Mouse (Mus musculus): ENCODE results near the gene Ovol1.

The Ovol1 gene

DNA sequence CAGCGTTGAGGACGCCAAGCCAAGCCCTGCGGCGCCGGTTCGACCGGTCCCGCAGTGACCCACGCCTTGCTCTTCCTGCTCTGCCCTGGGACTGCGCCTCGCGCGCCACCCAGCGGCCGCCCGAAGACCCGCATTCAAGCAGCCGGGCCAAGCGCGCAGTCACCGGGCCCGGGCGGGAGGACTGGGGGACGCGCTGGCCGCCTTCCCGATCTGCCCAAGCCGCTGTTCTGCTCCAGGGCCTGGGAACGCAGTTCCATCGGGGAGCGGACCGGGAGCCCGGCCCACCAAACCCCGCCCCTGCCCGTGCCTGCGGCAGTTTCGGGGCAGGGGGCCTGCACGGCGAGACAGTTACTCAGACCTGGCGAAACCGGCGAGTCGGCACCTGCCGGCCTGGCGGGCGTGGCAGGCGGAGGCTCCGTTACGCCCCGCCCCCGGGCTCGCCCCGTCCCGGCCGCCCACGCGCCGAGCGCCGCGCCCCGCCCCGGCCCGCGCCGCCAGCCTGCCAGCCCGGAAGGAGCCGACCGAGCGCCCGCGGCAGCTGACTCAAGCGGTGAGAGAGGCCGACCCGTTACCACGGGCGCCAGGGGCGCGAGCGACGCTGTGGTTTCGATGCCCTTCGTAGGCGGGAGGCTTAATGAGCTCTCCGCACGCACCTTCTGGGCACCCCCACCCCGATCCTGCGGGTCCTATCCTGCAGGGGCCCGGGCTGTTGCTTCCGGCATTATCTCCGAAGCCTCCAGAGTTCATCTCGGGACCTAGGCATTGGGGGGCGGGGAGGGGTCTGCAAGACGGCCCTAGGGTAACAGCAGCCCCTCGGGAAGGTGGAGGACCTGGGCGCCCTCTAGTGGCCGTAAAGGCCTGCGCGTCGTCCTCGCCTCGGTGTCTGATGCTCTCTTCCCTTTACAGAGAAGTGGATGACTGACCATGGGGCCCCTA, 7.4 kb upstream of the Ovol1 start, which contains the start of gene Ap5b1:
TSS of gene Ap5b1 (plus strand) at position 492 of the 936 bp plus-strand sequence.
- peak; percentile 95 for DNase-seq

DNA sequence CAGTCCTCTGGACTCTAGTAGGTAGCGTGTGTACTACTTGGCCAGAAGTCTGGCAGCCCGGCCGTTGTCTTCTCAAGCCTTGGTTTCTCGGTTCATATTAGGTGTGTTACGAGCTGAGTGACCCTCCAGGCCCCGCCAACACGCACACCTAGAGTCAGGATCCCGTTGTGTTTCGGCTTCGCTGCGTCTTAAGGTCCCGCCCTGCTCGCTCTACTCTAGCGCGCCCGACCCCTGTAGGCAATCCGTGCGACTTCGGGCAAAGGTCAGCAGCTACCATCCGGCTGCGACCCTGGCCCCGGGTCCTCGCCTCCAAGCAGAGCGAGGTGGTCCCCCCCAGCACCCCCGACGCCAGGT, 6.7 kb upstream of the Ovol1 start:
- no peak for DNase-seq

DNA sequence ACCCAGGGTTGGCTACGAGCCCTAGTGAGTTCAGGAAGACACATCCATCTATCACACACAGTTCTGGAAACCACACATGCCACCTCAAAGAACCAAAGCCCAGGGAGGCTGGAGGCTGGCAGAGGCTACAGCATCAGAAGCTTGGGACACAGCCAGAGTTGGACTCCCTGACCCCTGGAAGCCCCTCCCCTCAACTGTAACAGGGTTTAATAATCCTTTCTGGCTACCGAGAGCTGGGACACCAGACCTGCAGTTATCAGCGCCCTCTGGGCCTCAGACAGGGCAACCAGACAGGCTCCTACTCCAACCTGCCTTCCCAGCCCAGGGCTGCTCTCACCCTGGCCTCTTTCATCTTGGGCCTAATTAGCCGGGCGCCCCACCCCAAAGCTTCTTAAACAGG, 5.9 kb upstream of the Ovol1 start:
- peak; percentile 28 for DNase-seq

DNA sequence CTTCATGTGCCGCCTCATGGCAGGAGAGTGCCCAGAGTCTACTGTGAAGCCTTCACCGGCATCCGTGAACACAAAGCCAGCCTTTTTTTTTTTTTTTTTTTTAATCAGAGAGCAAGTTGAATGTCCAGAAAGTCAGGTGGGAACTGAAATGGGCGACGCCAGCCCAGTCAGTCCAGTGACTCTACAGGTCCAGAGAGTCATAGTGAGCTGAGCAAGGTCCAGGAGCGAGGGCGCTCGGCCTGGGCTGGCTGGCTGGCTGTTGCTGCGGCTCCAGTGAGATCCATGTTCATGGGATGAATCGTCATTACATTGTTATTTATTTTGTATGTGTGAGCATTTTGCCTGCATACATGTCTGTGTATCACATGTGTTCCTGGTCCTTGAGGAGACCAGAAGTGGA, 2.3 kb upstream of the Ovol1 start:
- no peak for DNase-seq

DNA sequence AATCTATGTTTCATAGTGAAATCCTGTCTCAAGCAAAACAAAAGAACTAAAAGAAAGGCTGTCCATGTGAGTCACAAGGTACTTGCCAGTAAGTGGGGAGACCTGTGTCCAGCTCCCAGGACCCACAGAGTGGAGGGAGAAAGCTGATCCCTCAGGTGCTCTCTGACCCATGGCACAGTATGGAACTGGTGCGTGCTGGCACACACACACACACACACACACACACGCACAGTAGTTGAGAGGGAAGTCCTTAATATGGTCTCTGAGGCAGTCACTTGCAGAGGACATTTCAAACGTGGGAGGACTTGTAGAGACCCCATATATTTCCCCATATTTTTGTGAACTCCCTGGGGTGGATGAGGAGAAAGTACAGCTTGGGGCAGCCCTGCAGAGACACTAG, 1.4 kb upstream of the Ovol1 start:
- no peak for DNase-seq

DNA sequence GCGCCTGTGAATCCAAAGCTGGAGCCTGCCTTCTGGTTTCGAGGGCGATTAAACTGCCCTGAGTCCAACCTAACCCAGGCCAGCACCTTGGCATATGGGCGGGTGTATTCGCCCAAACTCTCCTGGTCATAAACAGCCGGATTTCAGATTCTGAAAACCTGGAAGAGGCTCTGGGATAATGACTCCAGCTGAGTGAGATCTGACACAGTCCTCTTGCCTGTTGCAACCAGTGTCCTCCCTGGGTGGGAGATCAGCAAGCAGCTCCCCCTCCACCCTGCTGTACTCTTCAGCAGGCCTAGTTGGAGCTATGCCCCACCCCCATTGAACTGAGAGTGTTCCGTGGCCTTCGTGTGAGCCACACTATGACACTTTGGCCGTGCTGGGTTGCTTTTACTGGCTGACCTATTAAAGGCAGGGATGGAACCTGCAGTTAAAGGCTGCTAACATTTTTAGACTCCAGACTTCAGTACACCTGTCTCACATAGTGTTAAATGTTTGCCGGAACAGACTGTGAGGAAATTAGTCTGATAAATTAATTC, 875 bp upstream of the Ovol1 start:
- DNase-seq, result no peak

DNA sequence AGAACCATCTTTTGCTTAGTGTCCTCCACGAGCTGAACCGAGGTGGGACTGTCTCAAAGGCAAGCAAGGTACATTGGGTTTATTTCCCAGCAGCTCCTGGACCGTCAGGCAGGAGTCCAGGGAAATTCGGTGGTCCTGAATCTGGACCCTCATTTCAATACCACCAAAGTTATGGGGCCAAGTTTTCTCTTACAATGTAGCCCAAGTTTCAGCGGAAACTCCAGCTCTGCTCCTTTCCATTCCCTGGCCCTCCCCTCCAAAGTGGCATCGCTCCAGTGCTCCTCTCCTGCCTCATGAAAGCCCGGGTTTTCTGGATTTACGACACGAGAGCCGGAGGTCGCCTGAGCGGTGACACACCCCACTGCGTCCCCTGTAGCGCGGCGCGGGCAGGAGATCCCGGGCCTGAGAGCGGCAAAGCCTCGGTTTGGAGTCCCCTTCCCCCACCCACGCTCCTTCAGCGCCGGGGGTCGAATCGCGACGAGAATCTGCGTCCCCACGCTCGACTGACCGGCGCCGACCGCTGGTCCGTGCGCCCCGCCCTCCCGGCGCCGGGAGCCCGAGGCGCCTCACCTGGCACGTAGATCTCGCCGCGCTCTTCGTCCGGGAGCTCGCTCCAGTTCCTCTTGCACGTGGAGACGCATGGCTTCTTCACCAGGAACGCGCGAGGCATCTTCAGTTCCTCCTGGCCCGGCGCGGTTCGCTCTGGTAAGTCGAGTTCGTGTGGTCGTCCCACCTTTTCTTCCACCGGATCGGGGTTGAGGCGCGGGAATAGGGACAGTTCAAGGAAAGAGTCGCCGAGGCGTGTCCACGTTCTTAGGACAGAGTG, 602 bp downstream of the Ovol1 start:
- peak; percentile 30 for DNase-seq

DNA sequence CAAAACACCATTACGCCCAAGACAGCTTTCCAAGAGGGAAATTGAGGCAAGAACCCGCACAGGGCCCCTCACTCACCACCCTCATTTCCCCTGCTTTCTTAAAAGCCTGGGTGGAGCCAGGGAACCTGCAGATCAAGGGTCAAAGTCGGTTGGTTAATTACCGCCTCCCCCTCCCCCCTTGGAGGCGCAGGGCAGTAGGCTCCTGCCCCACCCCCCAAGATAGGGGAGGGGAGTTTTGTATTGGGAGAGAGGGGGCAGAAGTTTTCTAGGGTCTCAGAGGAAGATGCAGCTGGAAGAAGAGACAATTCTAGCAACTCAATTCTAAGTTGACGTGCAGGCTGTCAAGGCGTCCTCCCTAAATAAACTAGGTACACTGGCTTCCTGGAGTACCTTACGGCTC, 1.2 kb downstream of the Ovol1 start:
- no peak for DNase-seq

DNA sequence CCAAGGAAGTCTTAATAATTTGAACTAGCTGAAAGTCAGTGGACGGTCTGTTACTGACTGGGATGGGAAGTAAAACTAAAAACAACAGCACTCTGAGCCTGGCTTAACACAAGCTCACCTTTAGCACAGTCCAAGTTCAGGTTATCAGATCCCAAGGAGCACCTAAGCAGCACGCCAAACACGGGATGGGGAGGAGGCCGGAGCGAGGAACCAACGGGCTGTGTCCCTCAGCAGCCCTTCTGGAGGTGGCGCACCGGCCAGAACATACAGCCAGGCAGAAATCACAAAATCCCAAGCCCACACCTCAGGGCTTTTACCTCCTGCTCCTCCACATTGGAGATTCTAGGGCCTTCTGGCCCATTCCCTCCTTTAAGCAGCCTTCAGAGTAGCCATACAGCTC, 1.7 kb downstream of the Ovol1 start:
- DNase-seq, result no peak

DNA sequence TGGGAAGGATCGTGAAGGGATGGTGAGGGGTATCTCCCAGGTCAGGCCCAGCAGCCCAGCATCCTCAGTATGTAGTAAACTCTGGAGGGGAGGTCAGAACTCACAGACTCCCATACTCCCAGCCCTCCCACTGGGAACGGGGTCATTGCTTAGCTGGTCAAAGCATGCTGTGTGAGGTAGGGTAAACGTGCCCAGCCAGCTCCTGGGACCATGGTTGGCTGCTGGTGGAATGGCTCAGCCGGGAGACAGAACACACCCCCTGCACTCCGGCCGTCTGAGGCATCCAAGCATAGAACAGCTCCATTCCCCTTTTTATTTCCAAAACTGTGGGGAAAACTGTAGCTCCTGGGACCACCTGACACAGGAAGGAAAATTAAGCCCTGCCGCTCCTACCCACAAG, 2.3 kb downstream of the Ovol1 start:
- no peak for DNase-seq

DNA sequence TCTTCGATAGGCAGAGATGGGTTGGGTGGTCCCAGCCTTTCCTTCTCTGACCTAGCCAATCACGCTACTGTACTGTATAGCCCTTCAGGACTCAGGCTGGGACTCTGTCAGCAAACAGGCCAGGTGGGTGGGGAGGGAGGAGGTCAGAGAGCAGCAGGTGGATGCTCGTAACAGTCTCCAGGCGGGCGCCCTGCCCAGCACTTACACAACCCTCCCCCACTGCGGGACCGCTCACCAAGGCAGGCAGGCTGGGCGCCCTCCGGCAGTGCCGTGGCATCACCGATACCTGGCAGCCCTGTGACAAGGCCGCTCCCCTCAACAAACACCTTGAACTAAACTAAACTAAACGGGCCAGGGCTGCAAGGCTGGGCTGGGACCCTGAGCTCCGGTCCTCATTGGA, 6.2 kb downstream of the Ovol1 start:
- DNase-seq, result no peak

DNA sequence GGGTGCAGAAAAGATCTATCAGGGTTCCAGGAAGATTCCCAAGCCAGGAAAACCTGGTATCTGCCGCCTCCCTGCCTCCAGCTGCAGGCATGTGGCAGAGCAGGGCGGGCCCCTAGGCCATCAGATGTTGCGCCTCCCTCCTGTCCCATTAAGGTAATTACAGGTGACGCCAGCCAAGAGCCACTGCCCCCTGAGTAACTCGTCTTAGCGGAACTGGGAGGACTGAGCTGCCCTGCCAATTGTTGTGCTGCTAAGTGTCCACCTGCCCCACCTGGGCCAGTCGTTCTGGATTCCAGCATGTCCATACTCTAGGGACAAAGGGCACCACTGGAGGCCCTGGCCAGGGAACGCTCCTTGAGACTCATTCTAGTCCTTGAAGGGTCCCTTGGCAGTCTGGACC, 6.6 kb downstream of the Ovol1 start:
- DNase-seq, result no peak

DNA sequence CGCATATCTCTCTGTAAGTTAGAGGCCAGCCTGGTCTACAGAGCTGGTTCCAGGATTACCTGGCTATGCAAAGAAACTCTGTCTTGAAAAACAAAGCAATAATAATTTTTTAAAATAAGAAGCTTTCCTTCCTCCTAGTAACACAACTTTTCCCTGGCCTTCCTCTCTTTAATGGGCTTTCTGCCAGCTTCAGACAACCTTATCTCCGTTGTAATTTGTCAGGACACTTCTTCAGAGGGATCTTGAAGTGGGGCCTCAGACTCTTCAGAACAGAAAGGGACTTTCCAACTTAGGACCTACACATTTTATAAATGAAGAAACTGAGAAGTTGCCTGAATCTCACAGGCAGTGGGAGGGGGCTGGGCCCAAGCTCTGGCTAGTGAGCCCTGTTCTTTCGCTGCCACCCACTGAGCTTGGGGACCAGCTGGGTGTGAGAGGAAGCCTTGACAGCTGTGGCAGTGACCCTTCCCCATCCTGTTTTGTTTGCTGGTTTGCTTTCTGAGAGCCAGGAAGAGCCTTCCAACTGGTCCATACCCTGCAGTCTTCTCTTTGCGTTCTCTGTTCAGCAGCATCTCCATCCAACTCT, 12.9 kb downstream of the Ovol1 start:
- DNase-seq, result no peak

DNA sequence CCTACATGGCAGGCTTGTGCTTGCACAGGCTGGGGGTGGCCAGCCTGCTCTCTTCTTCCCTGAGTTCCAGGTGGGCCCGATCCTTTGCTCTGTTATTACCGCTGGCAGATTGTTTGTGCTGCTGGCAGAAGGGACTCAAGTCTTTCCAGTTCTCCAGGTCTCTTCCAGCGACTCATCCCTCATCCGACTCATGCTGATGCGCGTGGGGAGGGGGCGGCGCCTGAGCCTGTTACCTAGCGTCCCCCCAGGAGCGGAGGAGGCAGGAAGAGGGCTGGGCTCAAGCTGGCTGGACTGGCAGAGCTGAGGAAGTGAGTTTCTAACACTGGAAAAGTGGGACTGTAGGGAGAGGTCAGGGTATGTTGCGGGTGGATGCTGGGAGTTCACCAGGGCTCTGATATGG, 16.4 kb downstream of the Ovol1 start:
- DNase-seq, result no peak

DNA sequence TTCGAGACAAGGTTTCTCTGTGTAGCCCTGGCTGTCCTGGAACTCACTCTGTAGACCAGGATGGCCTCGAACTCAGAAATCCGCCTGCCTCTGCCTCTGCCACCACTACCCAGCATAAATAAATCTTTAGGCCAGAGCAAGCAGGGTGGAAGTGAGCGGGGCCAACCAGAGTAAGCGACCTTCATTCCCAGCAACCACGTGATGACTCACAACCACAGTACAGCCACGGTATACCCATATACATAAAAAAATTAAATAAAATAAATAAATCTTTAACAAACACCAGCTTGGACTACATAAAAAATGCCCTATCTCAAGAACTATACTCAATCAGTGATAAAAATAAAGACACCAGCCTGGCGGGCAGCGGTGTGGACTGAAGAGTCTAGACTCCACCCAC, 17.1 kb downstream of the Ovol1 start:
- no peak for DNase-seq

DNA sequence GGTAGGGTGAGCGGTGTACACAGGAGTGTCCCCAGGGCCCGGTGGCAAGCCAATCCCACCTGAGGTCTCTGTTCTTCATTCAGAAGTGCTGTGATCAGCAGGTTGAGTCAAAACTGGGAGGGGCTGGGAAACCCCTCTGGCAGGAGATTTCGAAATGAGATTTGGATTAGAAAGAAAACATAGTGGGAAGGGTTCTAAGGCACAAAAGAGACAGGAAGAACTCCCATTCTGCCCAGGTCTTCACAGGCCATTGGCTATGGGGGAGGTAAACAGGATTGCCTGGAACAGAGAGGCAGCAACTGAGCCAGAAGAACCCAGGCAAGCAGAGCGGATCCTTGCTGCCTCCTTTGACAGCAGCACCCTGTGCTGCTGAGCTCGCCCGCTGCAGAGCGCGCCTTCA, 21.7 kb downstream of the Ovol1 start:
- no peak for DNase-seq

DNA sequence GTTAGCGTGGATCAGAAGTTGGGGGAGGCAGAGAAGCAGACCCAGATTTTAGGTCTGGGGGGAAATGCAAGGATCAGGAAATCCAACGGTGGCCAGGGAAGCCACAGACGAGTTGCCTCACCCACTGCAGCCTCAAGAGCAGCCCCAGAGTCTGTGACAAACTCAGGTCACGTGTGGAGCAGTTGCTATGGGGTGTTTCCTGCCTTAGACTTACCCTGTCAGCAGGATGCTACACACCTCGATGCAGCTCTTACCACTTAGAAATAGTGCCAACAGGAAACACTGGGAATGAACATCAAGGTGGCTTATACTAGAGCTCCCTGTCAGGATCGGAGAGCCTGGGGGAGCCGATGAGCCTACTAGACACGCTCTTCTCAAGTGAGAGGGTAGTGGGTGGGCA, 27.9 kb downstream of the Ovol1 start:
- DNase-seq, result no peak

DNA sequence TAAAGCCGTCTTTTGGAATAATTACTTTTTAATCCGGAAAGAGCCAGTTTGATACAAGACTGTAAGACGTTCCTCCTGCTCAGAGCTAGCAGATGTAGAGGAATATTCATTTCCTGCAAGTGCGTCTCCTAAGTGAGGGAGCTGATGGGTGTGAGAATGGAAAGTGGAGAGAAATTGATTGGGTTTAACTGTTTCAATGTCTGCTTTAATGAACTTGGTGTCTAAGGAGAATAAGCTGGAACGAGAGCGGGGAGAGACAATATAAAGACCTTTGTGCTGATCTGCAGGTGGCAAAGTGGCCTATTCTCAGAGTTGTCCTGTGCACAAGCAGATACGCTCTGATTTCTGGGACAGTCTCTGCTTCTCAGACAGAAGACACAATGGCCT, 30.3 kb downstream of the Ovol1 start:
- no peak for DNase-seq

DNA sequence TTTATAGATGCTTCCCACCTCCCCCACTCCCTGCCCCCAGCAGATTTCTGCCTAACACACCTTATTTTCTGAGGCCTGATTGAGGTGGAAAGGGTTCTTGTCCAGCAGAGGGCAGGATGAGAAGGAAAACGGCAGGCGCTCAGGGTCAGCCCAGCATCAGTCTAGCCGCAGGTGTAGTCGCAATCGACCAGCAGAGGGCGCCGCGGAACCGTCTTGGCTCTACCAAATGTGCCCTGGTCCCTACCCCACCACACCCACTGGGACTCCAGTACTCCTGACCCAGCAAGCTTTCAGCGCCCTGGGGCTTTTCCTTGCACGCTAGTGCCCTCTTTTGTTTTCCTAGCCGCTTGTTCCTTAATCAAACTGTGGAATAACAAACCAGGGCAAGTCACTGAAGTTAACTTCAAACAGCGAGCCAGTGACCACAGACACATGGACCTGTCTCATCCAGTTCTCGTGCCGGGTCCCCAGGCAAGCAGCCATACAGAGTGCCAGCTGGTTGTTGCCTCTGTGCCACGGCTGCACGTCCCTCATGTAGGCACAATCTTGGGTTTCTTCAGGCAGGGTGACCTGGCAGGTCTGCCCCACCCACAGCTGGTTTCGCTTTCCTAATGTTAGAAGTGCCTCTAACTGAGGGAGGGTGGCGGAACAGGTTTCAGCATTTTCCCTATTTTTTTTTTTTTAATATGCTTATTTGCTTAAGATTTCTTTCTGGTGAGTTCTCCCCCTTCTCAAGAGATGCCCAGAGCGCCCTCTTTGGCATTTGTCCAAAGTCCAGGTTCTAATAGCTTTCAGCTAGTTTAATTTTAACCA, 30.9 kb downstream of the Ovol1 start:
- peak; percentile 98 for DNase-seq

DNA sequence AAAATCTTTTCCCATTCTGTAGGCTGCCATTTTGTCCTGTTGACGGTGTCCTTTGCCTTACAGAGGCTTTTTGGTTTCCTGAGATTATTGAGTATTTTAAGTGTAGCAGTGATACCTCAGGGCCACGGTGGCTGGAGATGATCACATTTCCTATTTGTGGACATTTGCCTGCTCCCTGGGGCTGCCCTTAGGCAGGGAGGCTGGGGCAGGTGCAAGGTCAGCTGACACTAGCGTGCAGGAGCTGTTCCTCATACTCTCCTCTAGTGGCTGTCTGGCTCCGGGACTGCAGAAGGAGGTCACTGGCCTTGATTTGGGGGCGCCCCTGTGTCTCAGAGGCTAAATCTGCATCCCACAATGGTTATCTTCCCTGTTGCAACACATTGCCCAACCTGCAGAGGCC, 35.2 kb downstream of the Ovol1 start:
- DNase-seq, result no peak

DNA sequence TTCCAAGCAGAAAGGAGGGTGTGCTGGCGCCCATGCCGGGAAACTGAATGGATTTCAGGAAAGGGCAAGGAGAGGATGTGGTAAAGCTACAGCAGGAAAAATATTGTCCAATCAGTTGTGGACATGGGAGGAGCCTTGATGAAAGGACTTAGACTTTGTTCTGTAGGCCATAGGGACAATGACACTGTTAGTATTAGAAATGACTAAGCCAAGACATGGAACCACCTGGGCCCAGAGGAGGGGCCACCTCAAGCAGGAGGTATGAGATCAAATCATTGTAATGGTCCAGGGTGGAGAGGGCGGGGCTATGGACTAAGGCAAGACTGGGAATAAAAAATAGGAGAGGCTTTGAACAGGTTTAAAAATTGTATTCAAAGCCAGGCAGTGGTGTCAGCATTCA, 41.7 kb downstream of the Ovol1 start:
- DNase-seq, result no peak

DNA sequence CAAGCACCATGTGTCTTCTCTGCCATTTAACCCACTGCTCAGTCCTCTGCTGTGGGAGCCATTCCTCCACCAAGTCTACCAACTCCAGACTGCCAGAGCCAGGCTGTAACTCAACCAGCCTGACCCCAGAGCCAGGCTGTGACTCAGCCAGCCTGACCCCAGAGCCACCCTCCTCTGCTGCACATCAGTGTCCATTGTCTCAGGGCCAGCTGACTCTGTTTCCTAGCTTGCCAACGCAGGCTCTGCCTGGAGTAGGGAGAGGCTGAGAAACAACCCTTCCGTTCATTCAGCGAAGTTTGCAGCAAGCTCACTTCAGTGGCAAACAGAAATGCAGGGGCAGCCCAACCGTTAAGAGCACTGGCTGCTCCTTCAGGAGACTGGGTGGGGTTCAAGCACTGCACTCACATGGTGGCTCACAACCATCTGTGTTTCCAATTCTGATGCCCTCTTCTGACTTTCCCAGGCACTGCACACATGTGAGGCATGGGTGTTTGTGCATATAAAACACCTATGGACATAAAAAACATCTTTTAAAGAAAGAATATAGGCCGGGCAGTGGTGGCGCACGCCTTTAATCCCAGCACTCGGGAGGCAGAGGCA, 43.4 kb downstream of the Ovol1 start:
- DNase-seq, result no peak
